Mouse (Mus musculus): ENCODE results near the gene Gon4l. TPM values are rescaled to one million over a fixed set of nuclear protein-coding genes. Genes with fewer than 3 reads are reported as not detected.
A peak's percentile ranks its signal among the peaks of the same experiment; 100 is the strongest.
"Not testable (repeated sequence)": the region's sequence is repeated elsewhere in the genome, so short reads cannot be mapped to it uniquely, and the experiment has no call there.

Gon4l gene
- 33.4 and 35.0 TPM in 2 replicates for polyA plus RNA-seq (2012; rRNA removed)

DNA sequence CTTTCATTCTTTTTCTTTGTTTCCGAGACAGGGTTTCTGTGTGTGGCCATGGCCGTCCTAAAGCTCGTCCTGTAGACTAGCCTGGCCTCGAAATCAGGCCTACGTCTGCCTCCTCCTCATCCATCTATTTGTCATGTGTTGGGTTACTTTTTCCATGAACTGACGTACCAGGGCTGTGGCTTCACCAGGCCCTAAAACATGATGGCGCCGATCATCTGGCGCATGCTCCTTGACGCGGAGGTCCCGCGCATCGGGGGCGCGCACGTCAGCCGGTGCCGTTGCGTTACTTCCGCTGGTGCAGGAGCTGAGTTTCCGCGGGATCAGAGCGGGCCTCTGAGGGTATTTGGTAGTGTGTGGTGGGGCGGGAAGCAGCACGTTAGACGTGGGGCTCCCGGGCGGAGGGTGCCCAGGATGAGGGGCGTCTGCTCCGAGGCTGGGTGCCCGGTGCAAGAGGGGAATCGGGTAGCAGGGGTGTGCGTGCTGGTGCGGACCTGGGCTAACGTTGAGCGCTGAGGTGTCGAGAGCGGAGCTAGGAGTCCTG lies at the start of gene Gon4l:
Gene Gon4l (plus strand): TSS at position 281 of the 541 bp plus-strand sequence.
- TF ChIP-seq POLR2A (IDR thresholded peaks at IDR 0.05; ENCODE audit: borderline replicate concordance, insufficient read depth, low read length): peak; percentile 50; the same call in 1 of the 2 replicates
- Histone ChIP-seq H3K27ac (ENCODE audit: insufficient read depth, low read length) (peak within 1 kb of the TSS; percentile 59; the same call in 1 of the 2 replicates), H3K4me3 (replicated peaks; ENCODE audit: insufficient read depth, low read depth, low read length) (peak within 1 kb of the TSS; percentile 83)
- 3% methylated on average over 31 of the region's 39 CpGs for WGBS
- DNase-seq: peak; percentile 49 to 65
- H3K27me3 ChIP-seq (ENCODE audit: control insufficient read depth, insufficient read depth, low read length); H3K4me1 ChIP-seq (ENCODE audit: control insufficient read depth, insufficient read depth, low read length): not testable (repeated sequence)

DNA sequence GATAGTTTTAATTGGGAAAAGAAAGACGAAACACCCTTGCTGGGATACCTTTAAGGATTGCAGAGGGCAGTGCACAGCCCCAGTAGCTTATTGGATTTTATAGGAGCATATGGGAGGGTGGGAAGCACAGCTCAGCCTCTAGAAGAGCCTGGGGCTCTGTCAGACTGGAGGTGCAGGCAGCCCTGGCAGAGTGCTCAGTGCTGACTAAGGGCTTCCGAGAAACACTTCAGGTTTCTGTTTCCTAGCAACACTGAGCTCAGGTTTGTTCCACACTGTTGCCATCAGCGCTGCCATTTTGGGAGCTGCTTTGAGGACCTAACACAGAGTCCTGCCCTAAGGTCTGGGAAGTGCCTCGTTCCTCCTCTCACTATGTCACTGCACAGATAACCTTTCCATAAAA lies 48.7 kb upstream of the Gon4l start:
- not testable (repeated sequence) for DNase-seq; H3K27me3 ChIP-seq (ENCODE audit: control insufficient read depth, insufficient read depth, low read length); H3K4me3 ChIP-seq (replicated peaks; ENCODE audit: insufficient read depth, low read depth, low read length); H3K4me1 ChIP-seq (ENCODE audit: control insufficient read depth, insufficient read depth, low read length); H3K27ac ChIP-seq (ENCODE audit: insufficient read depth, low read length)
- 86% methylated on average over 1 of the region's 4 CpGs for WGBS

DNA sequence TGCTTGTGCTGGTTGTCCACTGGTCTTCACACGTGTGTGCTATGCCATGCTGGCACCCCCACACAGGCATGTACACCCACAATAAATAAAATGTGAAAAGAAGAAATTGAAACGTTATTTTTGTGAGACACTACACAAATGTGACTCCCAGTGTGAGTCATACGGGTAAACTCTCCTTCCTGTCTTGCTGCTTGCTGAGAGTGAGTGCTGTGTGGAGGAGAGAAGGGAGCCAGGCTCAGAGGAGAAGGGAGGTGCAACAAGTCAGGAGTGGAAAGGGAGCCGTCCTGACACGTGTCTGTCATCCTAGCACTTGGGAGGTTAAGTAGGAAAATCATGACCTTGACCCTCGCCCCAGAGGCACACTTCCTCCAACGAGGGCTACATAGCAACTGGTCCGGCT lies 48.2 kb upstream of the Gon4l start:
- not testable (repeated sequence) for H3K27me3 ChIP-seq (ENCODE audit: control insufficient read depth, insufficient read depth, low read length); H3K27ac ChIP-seq (ENCODE audit: insufficient read depth, low read length); H3K4me1 ChIP-seq (ENCODE audit: control insufficient read depth, insufficient read depth, low read length); DNase-seq; H3K4me3 ChIP-seq (replicated peaks; ENCODE audit: insufficient read depth, low read depth, low read length)
- no CpG with 5 or more reads among the region's 8 CpGs for WGBS

DNA sequence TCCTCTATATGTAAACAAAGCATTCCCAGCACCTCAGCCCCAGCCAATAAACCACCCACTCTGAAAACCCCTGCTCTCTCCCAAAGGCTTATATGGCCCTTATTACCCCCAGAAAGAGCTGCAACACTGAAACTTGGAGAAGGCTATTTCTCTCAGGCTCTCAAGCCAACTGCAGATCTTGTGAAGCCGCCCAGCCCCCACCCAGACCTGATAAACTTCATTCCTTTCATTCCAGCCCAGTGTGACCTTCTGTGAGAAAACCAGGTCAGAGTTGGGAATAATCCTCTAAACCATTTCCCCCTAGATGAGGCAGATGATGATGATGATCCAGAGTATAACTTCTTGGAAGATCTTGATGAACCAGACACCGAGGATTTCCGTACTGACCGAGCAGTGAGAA lies 47.0 kb upstream of the Gon4l start:
- 94% methylated on average over 3 of the region's 4 CpGs for WGBS
- H3K27ac ChIP-seq (ENCODE audit: insufficient read depth, low read length); H3K4me3 ChIP-seq (replicated peaks; ENCODE audit: insufficient read depth, low read depth, low read length); H3K4me1 ChIP-seq (ENCODE audit: control insufficient read depth, insufficient read depth, low read length); DNase-seq; H3K27me3 ChIP-seq (ENCODE audit: control insufficient read depth, insufficient read depth, low read length): not testable (repeated sequence)

DNA sequence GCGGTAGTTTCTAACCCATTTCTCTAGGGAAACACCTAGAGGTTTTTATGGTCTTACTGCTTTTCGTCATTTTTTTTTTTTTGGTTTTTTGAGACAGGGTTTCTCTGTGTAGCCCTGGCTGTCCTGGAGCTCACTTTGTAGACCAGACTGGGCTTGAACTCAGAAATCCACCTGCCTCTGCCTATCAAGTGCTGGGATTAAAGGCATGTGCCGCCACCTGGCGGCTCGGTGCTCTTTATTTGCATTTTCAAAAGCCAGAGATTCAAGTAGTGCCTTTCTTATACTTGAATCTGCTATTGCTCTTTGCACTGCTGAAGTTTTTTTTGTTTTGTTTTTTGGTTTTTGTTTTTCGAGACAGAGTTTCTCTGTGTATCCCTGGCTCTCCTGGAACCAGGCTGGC lies 37.5 kb upstream of the Gon4l start:
- not testable (repeated sequence) for H3K4me1 ChIP-seq (ENCODE audit: control insufficient read depth, insufficient read depth, low read length); H3K27me3 ChIP-seq (ENCODE audit: control insufficient read depth, insufficient read depth, low read length); H3K4me3 ChIP-seq (replicated peaks; ENCODE audit: insufficient read depth, low read depth, low read length); H3K27ac ChIP-seq (ENCODE audit: insufficient read depth, low read length); DNase-seq
- WGBS: 88% methylated on average over 6 of the region's 6 CpGs

DNA sequence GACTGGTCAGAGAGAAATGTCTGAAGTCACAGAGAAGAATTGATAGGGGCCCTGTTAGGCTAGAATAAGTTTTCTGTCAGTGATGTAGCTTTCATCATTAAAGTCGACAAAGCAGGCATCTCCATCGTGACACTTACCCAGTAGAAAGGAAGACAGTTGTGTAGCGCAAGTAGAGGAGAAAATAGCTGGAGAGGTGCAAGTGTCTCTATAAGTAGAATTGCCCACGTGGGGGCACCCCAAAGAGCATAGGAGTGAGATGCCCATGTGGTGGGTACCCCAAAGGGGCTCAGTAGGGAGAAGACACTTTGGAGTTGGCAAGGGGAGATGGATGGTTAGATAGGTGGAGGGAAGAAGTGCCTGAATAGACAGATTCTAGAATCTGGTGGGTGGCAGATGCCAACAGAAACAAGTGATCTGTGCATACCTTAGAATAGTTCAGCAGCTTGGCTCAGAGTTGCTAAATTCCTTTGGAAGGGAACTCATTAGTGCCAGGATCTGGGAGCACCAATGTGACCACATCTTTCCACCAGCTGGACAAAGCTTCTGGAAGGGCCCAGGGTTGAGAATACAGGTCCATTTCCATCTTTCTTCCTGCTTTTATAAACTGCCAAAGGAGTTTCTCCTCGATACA lies 31.0 kb upstream of the Gon4l start:
- no peak overlapping the region for H3K27ac ChIP-seq (ENCODE audit: insufficient read depth, low read length)
- 90% methylated on average over 5 of the region's 5 CpGs for WGBS
- no peak for DNase-seq
- H3K27me3 ChIP-seq (ENCODE audit: control insufficient read depth, insufficient read depth, low read length): no peaks in the 10 kb centered on the region
- H3K4me1 ChIP-seq (ENCODE audit: control insufficient read depth, insufficient read depth, low read length): no peaks in the 10 kb centered on the region
- TF ChIP-seq CTCF (IDR thresholded peaks at IDR 0.05; ENCODE audit: borderline replicate concordance, insufficient read depth, low read depth, low read length) (no peak), POLR2A (IDR thresholded peaks at IDR 0.05; ENCODE audit: borderline replicate concordance, insufficient read depth, low read length) (no peak)
- H3K4me3 ChIP-seq (replicated peaks; ENCODE audit: insufficient read depth, low read depth, low read length): no peak overlapping the region

DNA sequence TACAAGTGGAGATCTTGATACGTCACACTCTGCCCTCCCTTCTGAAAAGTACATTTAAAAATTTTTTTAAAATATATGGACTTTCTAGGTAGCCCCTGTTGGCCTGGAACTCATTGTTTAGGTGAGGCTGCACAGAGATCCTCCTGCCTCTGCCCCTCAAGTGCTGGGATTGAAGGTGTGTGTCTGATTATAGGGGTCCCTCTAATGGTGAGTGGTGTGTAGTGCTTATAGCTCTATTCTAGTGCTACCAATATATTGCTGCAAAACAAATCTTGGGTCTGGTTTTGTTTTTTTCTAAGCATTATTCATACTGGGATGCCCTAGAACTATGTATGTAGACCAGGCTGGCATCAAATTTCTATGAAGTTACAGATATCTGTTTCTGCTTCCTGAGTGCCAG lies 9.3 kb upstream of the Gon4l start:
- TF ChIP-seq CTCF (IDR thresholded peaks at IDR 0.05; ENCODE audit: borderline replicate concordance, insufficient read depth, low read depth, low read length): no peak
- no peak for TF ChIP-seq POLR2A (IDR thresholded peaks at IDR 0.05; ENCODE audit: borderline replicate concordance, insufficient read depth, low read length)
- H3K27me3 ChIP-seq (ENCODE audit: control insufficient read depth, insufficient read depth, low read length): no peaks in the 10 kb centered on the region
- DNase-seq: no peak
- no peak overlapping the region for H3K4me3 ChIP-seq (replicated peaks; ENCODE audit: insufficient read depth, low read depth, low read length)
- no peak overlapping the region for H3K27ac ChIP-seq (ENCODE audit: insufficient read depth, low read length)
- H3K4me1 ChIP-seq (ENCODE audit: control insufficient read depth, insufficient read depth, low read length): peaks cover 7% of the 10 kb centered on the region; the same call in 1 of the 2 replicates
- 83% methylated on average over 1 of the region's 1 CpGs for WGBS

DNA sequence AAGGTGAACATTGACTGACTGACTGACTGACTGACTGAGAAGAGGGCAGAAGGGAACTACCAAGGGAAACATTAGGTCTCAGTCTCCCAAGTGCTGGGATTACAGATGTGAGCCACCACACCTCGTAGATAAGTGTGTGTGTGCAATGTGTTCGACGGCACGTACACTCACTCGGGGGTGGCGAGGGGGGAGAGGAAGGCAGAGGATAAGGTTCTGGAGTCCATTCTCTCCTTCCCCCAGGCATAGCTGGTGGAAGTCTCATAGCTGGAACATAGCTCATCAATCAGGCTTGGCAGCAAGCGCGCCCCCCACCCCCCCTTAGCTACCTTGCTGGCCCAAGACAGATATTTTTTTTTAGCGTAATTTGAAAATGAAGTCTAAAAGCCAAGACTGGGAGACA lies 7.8 kb upstream of the Gon4l start:
- Histone ChIP-seq H3K27me3 (ENCODE audit: control insufficient read depth, insufficient read depth, low read length) (no peaks in the 10 kb centered on the region), H3K4me1 (ENCODE audit: control insufficient read depth, insufficient read depth, low read length) (peaks cover 7% of the 10 kb centered on the region; the same call in 1 of the 2 replicates), H3K4me3 (replicated peaks; ENCODE audit: insufficient read depth, low read depth, low read length) (no peak overlapping the region), H3K27ac (ENCODE audit: insufficient read depth, low read length) (no peak overlapping the region)
- no peak for DNase-seq
- 68% methylated on average over 9 of the region's 9 CpGs for WGBS
- TF ChIP-seq POLR2A (IDR thresholded peaks at IDR 0.05; ENCODE audit: borderline replicate concordance, insufficient read depth, low read length) (no peak), CTCF (IDR thresholded peaks at IDR 0.05; ENCODE audit: borderline replicate concordance, insufficient read depth, low read depth, low read length) (no peak)

DNA sequence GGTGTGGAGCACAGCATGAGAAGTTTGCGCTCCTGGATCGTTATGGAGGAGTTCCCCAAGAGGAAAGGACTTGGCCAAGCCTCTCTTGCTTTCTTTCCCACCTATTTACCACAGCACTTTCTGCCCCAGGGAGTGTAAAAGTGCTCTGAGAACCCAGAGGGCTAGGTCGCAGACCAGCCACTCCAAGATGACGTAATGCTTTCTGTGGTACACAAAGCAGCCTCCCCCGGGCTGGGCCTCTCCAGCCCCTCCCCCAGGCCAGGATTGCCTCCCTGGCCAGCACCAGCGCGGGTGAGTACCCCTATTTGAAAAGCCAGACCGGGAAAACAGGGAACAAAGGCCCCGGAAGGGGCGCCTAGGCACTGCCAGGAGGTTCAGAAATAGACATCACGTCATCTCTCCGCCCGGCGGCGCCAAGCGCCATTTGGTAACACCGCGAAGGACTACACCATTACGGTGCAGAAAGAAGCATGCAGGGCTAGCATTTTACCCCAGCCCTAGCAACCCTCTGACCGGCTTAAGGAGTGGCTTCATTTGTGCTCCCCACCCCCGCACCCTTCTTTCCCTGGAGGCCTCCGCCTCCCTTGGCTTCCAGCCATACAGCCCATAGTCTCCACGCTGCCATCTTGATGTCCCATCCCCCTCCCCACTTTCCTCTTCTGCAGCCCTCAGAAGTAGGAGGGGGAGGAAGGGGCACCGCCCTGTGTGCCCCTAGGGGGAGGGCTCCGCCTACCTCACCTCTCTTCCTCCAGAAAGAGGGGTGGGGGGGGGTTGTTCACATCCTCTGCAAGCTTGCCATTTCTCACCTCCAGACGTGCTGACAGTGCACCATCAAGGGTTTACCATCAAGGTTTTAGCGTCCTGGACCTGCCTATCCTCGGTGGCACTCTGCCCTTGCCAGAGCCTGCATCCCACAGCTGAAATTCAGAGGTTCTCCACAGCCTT lies 3.6 kb upstream of the Gon4l start:
- Histone ChIP-seq H3K27ac (ENCODE audit: insufficient read depth, low read length) (peak overlapping the region; percentile 74), H3K4me3 (replicated peaks; ENCODE audit: insufficient read depth, low read depth, low read length) (peak overlapping the region; percentile 83)
- H3K4me1 ChIP-seq (ENCODE audit: control insufficient read depth, insufficient read depth, low read length); H3K27me3 ChIP-seq (ENCODE audit: control insufficient read depth, insufficient read depth, low read length): not testable (repeated sequence)
- DNase-seq: peak; percentile 85 to 87
- 1% methylated on average over 22 of the region's 28 CpGs for WGBS

All from cerebellum, adult 2 months (tissue).